Mouse (Mus musculus) gastrocnemius, postnatal 36 days (tissue): ENCODE measurements around the gene Gm15737. TPM values are rescaled to one million over a fixed set of nuclear protein-coding genes. Genes with fewer than 3 reads are reported as not detected.

Experiments
- DNase-seq, 2 experiments: peaks; one replicate each; pipeline ENCODE4 v3.0.0; 2022
- intact Hi-C: fragments of 180-260 bp; cut with DNase I; formaldehyde crosslinking; loops from one replicate; pipeline ENCODE4 v1.15.1; 2025
- long read RNA-seq, 2 experiments: library from polyadenylated mRNA; stranded (forward); transcript quantifications; one replicate each; pipeline ENCODE4 v2.0.0; 2021
- total RNA-seq, 2 experiments: library from RNA; stranded (reverse); gene quantifications; 2 replicates each; pipeline ENCODE4 v1.2.3; 2021

The Gm15737 gene
- under 1 TPM; 0.51 to 0.76 TPM for total RNA-seq
- long read RNA-seq, experiment 1, full-length matches to known transcripts = 1 of 1 reads
- long read RNA-seq, experiment 1, partial matches to known transcripts = 0 of 1 reads
- long read RNA-seq, experiment 1, other reads (novel, unspliced or antisense) = 0 of 1 reads
- long read RNA-seq, experiment 2, full-length matches to known transcripts = 1 of 2 reads
- long read RNA-seq, experiment 2, partial matches to known transcripts = 0 of 2 reads
- long read RNA-seq, experiment 2, other reads (novel, unspliced or antisense) = 1 of 2 reads

- intact Hi-C loops = loop anchor here (2.0 kb wide), 1 partner anchor 18 kb away; no protein-coding TSS in a partner anchor
- DNase-seq = peak in 1 of 2 experiments; percentile 66
These were observed at the start of gene Gm15737 for GRCm38 (mm10) chr6:92869089-92869581. Gene Gm15737 (plus strand): TSS chr6:92869357.

DNA sequence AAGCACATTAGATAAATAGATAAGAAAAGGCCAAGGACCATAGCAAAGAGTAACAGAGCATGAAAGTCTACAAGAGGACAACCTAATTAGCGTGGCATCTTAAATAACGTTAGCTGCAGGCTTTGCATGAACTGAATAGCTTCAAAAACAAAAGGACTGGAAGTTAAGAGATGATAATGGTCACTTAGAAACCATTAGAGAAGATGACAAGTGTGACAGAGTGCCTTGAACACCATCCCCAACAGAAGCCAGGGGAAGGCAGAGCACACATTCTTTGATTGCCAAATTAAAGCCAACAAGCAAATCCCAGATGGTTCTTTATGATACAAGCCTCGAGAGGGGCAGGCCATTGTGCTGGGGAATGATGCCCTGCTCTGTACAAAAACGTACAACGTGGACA, 47.6 kb upstream of the Gm15737 start:
- no peak for DNase-seq
- intact Hi-C loops = no loop called here

DNA sequence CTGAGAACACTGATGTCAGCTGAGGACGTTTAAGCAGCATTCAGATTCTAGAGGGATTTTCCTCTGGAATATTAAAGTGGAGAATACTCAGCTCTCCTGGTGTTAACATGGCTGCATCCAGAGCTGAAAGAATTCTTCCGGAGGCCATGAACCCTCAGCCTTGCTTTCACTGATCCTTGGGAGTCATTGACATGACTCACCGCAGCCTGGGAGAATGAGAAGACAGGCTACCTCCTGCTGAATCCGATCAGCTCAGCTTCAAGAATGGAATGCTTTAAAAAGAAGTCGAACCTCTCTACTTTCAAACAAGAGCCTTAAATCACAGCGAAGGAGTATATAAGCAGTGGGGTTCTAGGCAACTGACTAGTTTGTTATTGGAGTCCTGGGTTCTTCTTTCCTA, 47.2 kb upstream of the Gm15737 start:
- intact Hi-C loops = no loop called here
- DNase-seq = no peak

DNA sequence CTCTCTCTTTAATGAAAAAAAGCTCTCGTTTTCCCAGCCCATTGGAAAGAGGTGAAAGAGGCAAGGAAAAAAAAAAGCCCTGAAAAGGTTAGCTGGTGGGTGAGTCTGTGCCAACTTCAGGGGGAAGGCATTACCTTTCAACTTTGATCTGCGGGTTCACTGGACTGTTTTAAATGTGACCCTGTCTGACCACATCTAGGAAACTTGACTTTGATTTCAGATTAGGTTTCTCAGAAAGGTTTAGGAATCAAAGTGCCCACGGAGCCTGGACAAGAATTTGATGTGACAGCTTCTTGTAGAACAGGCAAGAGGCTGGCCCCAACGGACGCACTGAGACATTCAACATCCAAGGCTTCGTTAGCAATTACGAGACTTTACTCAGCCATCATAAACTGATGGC, 45.2 kb upstream of the Gm15737 start:
- intact Hi-C loops = no loop called here
- DNase-seq = no peak

DNA sequence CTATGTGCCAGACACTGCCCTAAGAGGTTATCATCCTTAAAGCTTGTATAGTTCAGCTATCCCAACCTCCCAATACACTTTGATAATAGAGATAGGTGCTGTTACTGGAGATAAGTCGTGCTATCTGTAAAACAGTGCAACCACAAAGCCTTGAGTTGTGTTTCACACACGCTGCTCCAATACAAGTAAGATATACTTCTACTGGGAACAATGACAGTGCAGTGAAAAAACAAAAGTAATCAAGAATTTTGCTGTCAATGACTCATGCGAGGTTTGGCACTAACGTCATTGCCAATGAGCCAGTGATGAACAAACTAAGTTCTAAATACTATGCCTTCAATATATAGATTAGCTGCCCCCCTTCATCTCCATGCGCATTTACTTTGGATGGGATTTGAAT, 42.6 kb upstream of the Gm15737 start:
- DNase-seq = no peak
- intact Hi-C loops = no loop called here

DNA sequence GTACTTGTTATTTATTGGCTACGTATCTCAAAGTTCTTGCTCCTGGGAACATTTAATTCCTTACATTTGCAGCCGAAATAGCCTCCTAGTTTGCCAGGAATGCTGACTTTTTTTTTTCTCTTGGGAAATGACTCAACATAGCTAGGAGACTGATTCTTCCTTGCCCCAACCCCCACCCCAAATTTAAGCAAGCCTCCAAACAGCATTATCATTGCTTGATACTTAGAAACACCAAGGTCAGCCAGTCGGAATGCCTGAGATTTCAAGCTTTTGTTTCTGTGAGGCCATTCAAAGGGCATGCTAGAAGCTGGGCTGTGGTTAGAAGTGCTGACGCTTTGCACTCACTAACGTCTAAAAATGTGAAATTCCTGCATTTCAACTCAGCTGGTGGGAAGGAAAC, 41.8 kb upstream of the Gm15737 start:
- intact Hi-C loops = no loop called here
- DNase-seq = no peak

DNA sequence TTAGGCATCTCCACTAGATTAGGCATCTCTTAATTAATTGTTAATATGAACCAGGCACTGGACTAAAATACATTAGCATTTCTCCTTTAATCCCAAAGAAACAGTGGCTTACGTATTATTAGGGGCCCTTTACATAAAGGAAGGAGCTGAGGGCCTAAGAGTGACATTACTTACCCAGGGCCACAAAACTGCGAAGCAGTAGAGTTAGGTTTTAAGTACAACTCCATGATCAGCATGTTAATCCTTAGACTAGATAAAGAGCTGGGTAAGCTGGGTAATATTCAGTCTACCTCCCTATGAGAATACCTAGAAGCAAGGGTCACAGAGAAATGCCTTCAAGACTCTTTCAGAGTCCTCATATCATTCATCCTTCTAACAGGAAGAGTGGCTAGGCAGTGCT, 40.0 kb upstream of the Gm15737 start:
- DNase-seq = no peak
- intact Hi-C loops = no loop called here

GRCm38 (mm10) chr6:92831106-92831505, 38.1 kb upstream of the Gm15737 start:
- DNase-seq = no peak

GRCm38 (mm10) chr6:92842000-92842399, 27.2 kb upstream of the Gm15737 start:
- no peak for DNase-seq
- intact Hi-C loops = no loop called here

More at GRCm38 (mm10) chr6:92831106-92831505, 38.1 kb upstream of the Gm15737 start:
- intact Hi-C loops = no loop called here

GRCm38 (mm10) chr6:92843474-92843873, 25.7 kb upstream of the Gm15737 start:
- DNase-seq = no peak
- intact Hi-C loops = no loop called here

DNA sequence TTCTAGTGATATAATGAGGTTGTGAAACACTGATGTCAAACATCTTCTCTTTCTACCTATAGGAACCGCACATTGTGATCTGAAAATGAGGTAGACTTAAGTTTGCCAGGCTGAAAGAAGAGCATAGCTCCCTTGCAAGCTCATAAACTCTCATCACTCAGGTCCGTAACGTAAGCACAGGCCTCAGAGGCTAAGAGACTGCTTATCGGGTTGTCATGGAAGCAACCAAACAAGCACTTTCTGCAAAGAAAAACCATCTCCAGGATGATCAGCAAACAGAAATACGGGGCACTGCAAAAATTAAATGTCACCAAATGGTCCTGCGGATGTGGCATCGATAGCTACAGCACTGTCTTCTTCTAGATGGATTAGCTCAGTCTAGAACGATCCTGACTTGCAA, 23.3 kb upstream of the Gm15737 start:
- DNase-seq = no peak
- intact Hi-C loops = no loop called here

GRCm38 (mm10) chr6:92846614-92847013, 22.5 kb upstream of the Gm15737 start:
- intact Hi-C loops = no loop called here
- DNase-seq = no peak

DNA sequence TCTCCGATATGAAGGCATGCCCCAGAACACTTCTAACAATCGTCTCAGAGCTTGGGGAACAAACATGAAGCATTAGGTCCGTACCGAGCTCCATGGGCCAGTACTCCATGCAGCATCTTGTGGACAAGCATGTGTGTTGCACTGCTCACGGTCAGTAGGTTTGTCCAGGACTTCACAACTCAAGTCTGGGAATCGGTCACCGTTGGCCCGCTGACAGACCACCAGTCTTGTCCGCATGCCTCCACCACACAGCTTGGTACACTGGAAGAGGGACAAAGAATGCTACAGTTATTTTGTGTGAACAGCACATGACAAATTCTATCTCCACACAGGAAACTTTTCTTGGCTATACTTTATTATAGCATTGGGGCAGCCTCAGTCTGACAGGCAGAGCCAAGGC, 19.9 kb upstream of the Gm15737 start:
- DNase-seq = no peak
- intact Hi-C loops = no loop called here

DNA sequence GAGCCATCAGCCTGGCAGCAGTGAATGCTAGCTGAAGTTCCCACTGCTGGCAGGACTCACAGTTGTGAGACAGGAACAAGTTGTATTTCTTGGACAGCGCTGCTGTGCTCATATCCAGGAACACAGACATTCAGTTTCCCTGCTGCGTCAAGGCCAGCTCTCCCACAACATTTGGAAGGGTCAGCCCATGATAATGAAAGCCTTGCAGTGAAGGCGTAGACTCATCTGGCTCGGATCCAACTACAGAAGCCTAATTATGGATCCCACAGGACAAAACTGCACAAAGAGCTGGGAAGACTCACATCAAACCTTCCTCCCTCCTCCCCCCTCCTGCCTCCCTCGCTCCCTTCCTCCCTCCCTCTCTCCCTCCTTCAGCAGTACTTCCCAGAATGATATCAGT, 18.9 kb upstream of the Gm15737 start:
- peak; percentile 56 to 80 for DNase-seq
- intact Hi-C loops = loop anchor here (2.0 kb wide), 1 partner anchor 19 kb away; the partner anchor contains the start of gene Gm15737

DNA sequence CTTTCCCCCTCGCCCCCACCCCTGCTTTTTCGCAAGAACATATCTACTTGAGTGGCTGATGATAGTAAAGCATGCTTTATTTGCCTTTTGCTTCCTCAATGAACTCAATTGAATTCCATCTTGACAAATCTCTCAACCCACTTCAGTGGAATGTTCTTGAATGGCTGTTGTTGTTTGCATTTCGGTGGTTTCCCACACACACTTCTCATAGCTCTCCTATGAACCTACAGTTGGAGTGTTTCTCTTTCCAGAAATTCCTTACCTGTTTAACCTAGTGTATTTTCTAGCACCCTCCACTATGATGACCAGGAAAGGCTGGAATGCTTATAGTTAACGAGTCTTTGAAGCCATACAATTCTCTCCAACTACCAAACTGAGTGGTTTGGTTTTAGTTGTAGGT, 14.3 kb upstream of the Gm15737 start:
- no peak for DNase-seq
- intact Hi-C loops = no loop called here

GRCm38 (mm10) chr6:92857761-92858160, 11.4 kb upstream of the Gm15737 start:
- intact Hi-C loops = no loop called here
- no peak for DNase-seq

DNA sequence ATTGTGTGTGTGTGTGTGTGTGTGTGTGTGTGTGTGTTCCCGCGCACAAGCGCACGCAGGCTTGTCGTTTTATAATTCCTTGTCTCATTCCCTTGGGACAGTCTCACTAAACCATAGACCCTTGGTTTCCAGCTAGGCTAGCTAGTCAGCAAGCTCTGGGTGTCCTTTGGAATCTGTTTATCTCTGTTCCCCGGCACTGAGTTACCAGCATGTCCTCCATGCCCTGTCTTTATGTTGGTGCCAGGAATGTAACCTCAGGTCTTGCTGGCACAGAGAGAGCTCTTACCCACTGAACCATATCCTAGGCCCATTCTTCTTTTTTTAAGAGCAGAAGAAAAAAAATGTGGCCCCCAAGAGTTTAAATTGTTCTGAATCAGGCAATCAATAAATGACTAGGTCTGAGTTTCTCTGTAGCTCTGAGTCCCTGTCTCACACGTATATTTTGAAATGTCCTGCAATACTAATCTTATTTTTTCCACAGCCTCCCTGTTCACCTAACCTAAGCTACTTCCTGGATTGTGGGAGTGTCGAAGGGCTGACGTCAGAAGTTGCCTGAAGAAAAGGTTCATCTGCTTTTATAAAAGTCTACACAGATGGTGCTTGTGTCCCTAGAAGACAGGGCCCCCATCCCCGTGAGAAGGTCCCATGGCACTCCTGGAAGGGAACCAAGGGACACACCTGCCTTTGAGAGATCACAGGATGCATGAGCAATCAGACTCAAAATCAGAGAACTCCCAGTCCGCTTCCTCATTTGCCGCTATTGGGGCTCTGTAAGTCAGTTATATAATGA, 10.2 kb upstream of the Gm15737 start:
- no peak for DNase-seq
- intact Hi-C loops = no loop called here

DNA sequence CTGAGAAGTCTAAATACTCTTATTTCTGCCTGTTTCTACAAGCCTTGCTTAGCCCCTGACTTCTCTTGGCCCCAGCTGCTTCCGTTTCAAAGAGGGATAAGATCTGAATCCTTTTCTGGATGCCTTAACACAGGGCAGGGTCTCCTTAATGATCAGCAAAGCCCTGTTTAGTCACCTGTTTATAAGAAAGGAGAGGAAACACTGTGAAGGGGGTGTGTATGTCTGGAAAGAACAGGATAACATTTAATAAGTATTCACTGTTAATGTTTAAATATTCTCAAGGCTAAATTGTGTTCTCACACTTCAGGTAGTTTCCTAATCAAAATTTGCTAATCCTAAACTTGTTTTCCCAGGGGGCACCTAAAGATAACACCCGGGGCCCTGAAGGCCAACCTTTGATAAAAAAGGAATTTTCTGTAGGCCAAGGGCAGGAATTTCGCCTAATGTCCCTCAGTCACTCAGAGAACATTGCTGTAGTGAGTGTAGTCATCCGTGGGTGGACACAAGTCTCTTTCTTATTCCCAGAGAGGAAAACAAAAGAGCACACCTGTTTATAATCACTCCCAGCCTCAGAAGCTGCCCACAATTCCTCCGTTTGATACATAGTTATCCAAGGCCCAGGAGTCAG, 8.8 kb upstream of the Gm15737 start:
- intact Hi-C loops = no loop called here

DNA sequence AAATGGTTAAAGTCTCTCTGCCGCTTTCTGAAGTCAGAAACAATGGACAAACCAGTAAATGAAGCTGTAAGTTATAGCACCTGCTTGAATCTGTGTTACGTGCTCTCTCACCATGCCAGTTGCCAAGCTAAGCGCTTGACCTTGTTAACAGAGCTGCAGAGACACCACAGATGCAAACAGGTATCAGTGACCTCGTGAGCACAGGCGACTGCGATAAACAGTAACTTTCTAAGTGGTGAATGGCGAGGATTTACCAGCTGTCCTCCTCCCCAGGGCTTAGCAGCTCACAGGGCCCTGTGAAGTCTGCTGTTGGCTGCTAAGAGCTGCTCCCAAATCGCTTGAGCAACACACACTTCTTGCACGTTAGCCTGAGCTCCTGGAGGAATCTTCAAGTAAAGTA, 6.6 kb upstream of the Gm15737 start:
- intact Hi-C loops = no loop called here
- no peak for DNase-seq

More for the DNA sequence above, 8.8 kb upstream of the Gm15737 start:
- DNase-seq = no peak

DNA sequence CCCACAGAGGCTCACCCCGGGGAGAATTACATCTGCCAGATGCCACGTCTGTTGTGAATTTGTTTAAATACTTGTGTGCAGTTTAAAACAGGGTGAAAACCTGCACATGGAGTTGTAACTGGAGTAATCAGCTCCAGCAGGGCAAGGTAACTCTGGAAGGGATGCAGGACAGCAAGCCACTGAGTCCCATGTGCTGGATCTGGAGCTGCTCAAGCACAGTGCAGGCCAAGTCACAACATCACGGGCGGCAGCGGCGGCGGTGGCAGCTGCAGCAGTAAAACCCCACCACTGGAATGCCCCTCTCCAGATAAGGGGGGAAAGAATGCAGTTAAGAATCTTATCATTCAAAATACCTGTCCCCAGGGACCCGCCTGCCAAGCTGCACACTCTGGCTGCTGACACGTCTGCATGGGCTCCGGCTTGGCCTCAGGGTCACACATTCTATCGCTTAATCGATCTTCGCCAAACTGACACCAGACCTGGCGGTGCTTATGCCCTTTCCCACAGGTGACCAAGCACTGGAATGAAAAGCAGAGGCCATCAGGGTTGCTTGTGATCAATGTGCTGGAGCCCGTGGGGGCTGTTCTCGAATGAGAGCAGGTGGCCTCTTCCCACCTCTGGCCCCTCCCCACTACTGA, 544 bp downstream of the Gm15737 start:
- intact Hi-C loops = loop anchor here (2.0 kb wide), 1 partner anchor 19 kb away; no protein-coding TSS in a partner anchor
- peak in 1 of 2 experiments; percentile 27 for DNase-seq

DNA sequence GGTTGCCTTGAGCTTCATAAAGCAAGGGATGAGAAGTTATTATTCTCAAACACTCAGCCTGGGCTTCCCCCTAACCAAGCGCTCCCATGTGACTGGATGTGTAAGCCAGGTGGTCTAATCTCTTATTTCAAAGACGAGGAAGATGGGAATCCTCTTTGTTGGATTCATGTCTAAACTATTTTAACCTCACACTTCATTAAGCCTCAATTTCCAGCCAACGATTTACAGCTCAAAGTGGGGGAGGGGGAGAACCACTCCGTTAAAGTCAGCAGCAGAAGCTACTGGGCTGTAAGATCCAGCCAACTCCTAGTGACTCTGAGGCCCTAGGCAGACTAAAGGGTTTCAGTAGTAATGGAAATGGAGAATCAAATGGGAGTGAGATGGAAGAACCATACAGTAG, 2.7 kb downstream of the Gm15737 start:
- intact Hi-C loops = no loop called here
- DNase-seq = no peak
